Mouse (Mus musculus) lung, adult 18-20 months (tissue): Measurements from ENCODE around the gene Mob3c.
A peak's percentile ranks its signal among the peaks of the same experiment; 100 is the strongest.

Source experiments
- DNase-seq, 2 experiments: peaks; one replicate each; pipeline ENCODE4 v3.0.0; 2022; ENCODE audit warnings: mixed read lengths in 2 of 2

The Mob3c gene

GRCm38 (mm10) chr4:115838196-115838595 lies 10.3 kb downstream of the Mob3c start:
- DNase-seq: no peak

GRCm38 (mm10) chr4:115838696-115839641 lies 11.1 kb downstream of the Mob3c start, which contains the start of gene Mknk1:
Gene Mknk1, plus strand, starts transcription at chr4:115839198.
- DNase-seq: peak; percentile 93 to 95

- DNase-seq: peak; percentile 30 to 38
Measured at GRCm38 (mm10) chr4:115839956-115840355, 12.1 kb downstream of the Mob3c start.

GRCm38 (mm10) chr4:115840842-115841241 lies 12.9 kb downstream of the Mob3c start:
- no peak for DNase-seq

GRCm38 (mm10) chr4:115846656-115847055 lies 18.8 kb downstream of the Mob3c start:
- DNase-seq: no peak

GRCm38 (mm10) chr4:115847377-115847776 lies 19.5 kb downstream of the Mob3c start:
- peak; percentile 34 to 44 for DNase-seq

GRCm38 (mm10) chr4:115848083-115848482 lies 20.2 kb downstream of the Mob3c start:
- no peak for DNase-seq

GRCm38 (mm10) chr4:115848990-115849677 lies 21.2 kb downstream of the Mob3c start:
- no peak for DNase-seq

- peak in 1 of 2 experiments; percentile 26 for DNase-seq
Measured at GRCm38 (mm10) chr4:115850111-115850510, 22.2 kb downstream of the Mob3c start.

GRCm38 (mm10) chr4:115850631-115851030 lies 22.7 kb downstream of the Mob3c start:
- peak in 1 of 2 experiments; percentile 14 for DNase-seq

- peak in 1 of 2 experiments; percentile 46 for DNase-seq
Measured at GRCm38 (mm10) chr4:115851569-115851968, 23.7 kb downstream of the Mob3c start.

- no peak for DNase-seq
Measured at GRCm38 (mm10) chr4:115855100-115855499, 27.2 kb downstream of the Mob3c start.

GRCm38 (mm10) chr4:115855609-115856008 lies 27.7 kb downstream of the Mob3c start:
- DNase-seq: no peak

GRCm38 (mm10) chr4:115856282-115856681 lies 28.4 kb downstream of the Mob3c start:
- no peak for DNase-seq

GRCm38 (mm10) chr4:115857293-115857883 lies 29.5 kb downstream of the Mob3c start:
- peak; percentile 17 to 30 for DNase-seq

GRCm38 (mm10) chr4:115863352-115863751 lies 35.5 kb downstream of the Mob3c start:
- DNase-seq: no peak

- no peak for DNase-seq
Measured at GRCm38 (mm10) chr4:115863880-115864279, 36.0 kb downstream of the Mob3c start.

GRCm38 (mm10) chr4:115869512-115870210 lies 41.8 kb downstream of the Mob3c start:
- no peak for DNase-seq

GRCm38 (mm10) chr4:115873231-115873630 lies 45.3 kb downstream of the Mob3c start:
- DNase-seq: no peak

GRCm38 (mm10) chr4:115878216-115878678 lies 50.4 kb downstream of the Mob3c start:
- no peak for DNase-seq

GRCm38 (mm10) chr4:115878828-115879227 lies 50.9 kb downstream of the Mob3c start:
- no peak for DNase-seq

- DNase-seq: no peak
Measured at GRCm38 (mm10) chr4:115881183-115881582, 53.3 kb downstream of the Mob3c start.
